Mouse (Mus musculus) MEL (cell line): ENCODE data around the gene Ubl5. TPM values are rescaled to one million over a fixed set of nuclear protein-coding genes. Genes with fewer than 3 reads are reported as not detected.

Experiments
- DNase-seq: peaks from one replicate; pipeline ENCODE4 v3.0.0; 2011; ENCODE audit warnings: low read depth, low spot score
- H3K27ac ChIP-seq: 2 replicates; pipeline ENCODE4 v1.5.1; 2012; ENCODE audit warnings: low read depth, mild to moderate bottlenecking, control low read depth, low read length, moderate library complexity; ENCODE audit not compliant: control insufficient read depth
- H3K27me3 ChIP-seq, 2 experiments: fragments of 150-350 bp in 1 of 2; sonication (generic) in 1 of 2; 2 replicates each; pipeline ENCODE4 v1.6.1; 2012; ENCODE audit warnings: low read length in 2 of 2, mild to moderate bottlenecking in 2 of 2, improper control_type of control experiment in 1 of 2, moderate library complexity in 1 of 2; ENCODE audit not compliant: insufficient read depth in 2 of 2, control insufficient read depth in 1 of 2
- H3K36me3 ChIP-seq, 2 experiments: 2 replicates each; pipeline ENCODE4 v1.6.1; 2012 to 2014; ENCODE audit warnings: low read length in 2 of 2, improper control_type of control experiment in 1 of 2, inconsistent platforms in 1 of 2, mild to moderate bottlenecking in 1 of 2; ENCODE audit not compliant: insufficient read depth in 2 of 2, control insufficient read depth in 1 of 2
- H3K4me1 ChIP-seq, 2 experiments: fragments of 150-350 bp in 1 of 2; sonication (generic) in 1 of 2; 2 replicates each; pipeline ENCODE4 v1.6.1; 2012; ENCODE audit warnings: low read length in 2 of 2, improper control_type of control experiment in 1 of 2, mild to moderate bottlenecking in 1 of 2; ENCODE audit not compliant: insufficient read depth in 2 of 2, control insufficient read depth in 1 of 2
- H3K4me3 ChIP-seq, 2 experiments: fragments of 150-350 bp in 1 of 2; sonication (generic) in 1 of 2; 2 replicates each; pipeline ENCODE4 v1.5.1; 2012; ENCODE audit warnings: low read depth in 2 of 2, low read length in 2 of 2, mild to moderate bottlenecking in 2 of 2, moderate library complexity in 2 of 2, control low read depth in 1 of 2, improper control_type of control experiment in 1 of 2; ENCODE audit not compliant: control insufficient read depth in 1 of 2, insufficient read depth in 1 of 2
- H3K79me2 ChIP-seq: 2 replicates; pipeline ENCODE4 v1.6.1; 2012; ENCODE audit warnings: mild to moderate bottlenecking, low read length, moderate library complexity; ENCODE audit not compliant: control insufficient read depth, poor library complexity, insufficient read depth
- H3K9ac ChIP-seq: 2 replicates; pipeline ENCODE4 v1.6.1; 2012; ENCODE audit warnings: low read depth, mild to moderate bottlenecking, control low read depth, low read length, moderate library complexity; ENCODE audit not compliant: control insufficient read depth, poor library complexity, severe bottlenecking
- H3K9me3 ChIP-seq: fragments of 150-350 bp; sonication (generic); replicated peaks from 2 replicates; pipeline ENCODE4 v1.6.1; 2012; ENCODE audit warnings: mild to moderate bottlenecking, low read length, improper control_type of control experiment, moderate library complexity; ENCODE audit not compliant: insufficient read depth
- BHLHE40 ChIP-seq: IDR thresholded peaks from 2 replicates; pipeline ENCODE4 v1.6.1; 2012; ENCODE audit warnings: low read depth, mild to moderate bottlenecking, inconsistent platforms, low read length, improper control_type of control experiment, borderline replicate concordance
- CTCF ChIP-seq, 3 experiments: IDR thresholded peaks in 2 of 3; conservative IDR thresholded peaks in 1 of 3; 2 replicates each; pipeline ENCODE4 v1.5.1; 2011 to 2012; ENCODE audit warnings: low read length in 3 of 3, low read depth in 2 of 3, mild to moderate bottlenecking in 2 of 3, improper control_type of control experiment in 1 of 3, inconsistent platforms in 1 of 3, mixed read lengths in 1 of 3, moderate library complexity in 1 of 3; ENCODE audit not compliant: control insufficient read depth in 1 of 3, insufficient read depth in 1 of 3, poor library complexity in 1 of 3, severe bottlenecking in 1 of 3
- EP300 ChIP-seq, 2 experiments: IDR thresholded peaks; 2 replicates each; pipeline ENCODE4 v1.6.1; 2011; ENCODE audit warnings: improper control_type of control experiment in 2 of 2, low read length in 2 of 2, low read depth in 1 of 2, mild to moderate bottlenecking in 1 of 2
- ETS1 ChIP-seq: IDR thresholded peaks from 2 replicates; pipeline ENCODE4 v1.6.1; 2012; ENCODE audit warnings: low read depth, mild to moderate bottlenecking, inconsistent platforms, low read length, improper control_type of control experiment, moderate library complexity
- GABPA ChIP-seq: IDR thresholded peaks from 2 replicates; pipeline ENCODE4 v1.6.1; 2012; ENCODE audit warnings: low read depth, mild to moderate bottlenecking, inconsistent platforms, low read length, improper control_type of control experiment, moderate library complexity
- GATA1 ChIP-seq: IDR thresholded peaks from 2 replicates; pipeline ENCODE4 v1.6.1; 2011; ENCODE audit warnings: low read depth, low read length, improper control_type of control experiment
- HCFC1 ChIP-seq: IDR thresholded peaks from 2 replicates; pipeline ENCODE4 v1.6.1; 2012; ENCODE audit warnings: low read depth, mild to moderate bottlenecking, inconsistent platforms, low read length, improper control_type of control experiment, moderate library complexity
- KAT2A ChIP-seq: conservative IDR thresholded peaks from 2 replicates; pipeline ENCODE4 v1.6.1; 2012; ENCODE audit warnings: low read depth, low read length, improper control_type of control experiment, inconsistent platforms
- MAFK ChIP-seq: IDR thresholded peaks from 2 replicates; pipeline ENCODE4 v1.6.1; 2011; ENCODE audit warnings: low read depth, mild to moderate bottlenecking, low read length, improper control_type of control experiment, borderline replicate concordance
- MAX ChIP-seq: IDR thresholded peaks from 2 replicates; pipeline ENCODE4 v1.6.1; 2011; ENCODE audit warnings: low read length, improper control_type of control experiment
- MAZ ChIP-seq: IDR thresholded peaks from 2 replicates; pipeline ENCODE4 v1.6.1; 2012; ENCODE audit warnings: low read depth, mild to moderate bottlenecking, inconsistent platforms, low read length, improper control_type of control experiment
- MEF2A ChIP-seq: IDR thresholded peaks from 2 replicates; pipeline ENCODE4 v1.6.1; 2014; ENCODE audit warnings: low read depth, mild to moderate bottlenecking, inconsistent platforms, low read length, improper control_type of control experiment; ENCODE audit not compliant: poor library complexity, insufficient replicate concordance, severe bottlenecking; ENCODE audit errors: extremely low read depth
- MXI1 ChIP-seq: IDR thresholded peaks from 2 replicates; pipeline ENCODE4 v1.6.1; 2011; ENCODE audit warnings: mild to moderate bottlenecking, low read depth, low read length, improper control_type of control experiment
- MYB ChIP-seq: IDR thresholded peaks from 2 replicates; pipeline ENCODE4 v1.6.1; 2011; ENCODE audit warnings: mild to moderate bottlenecking, low read depth, low read length, improper control_type of control experiment
- MYC ChIP-seq: IDR thresholded peaks from 2 replicates; pipeline ENCODE4 v1.6.1; 2011; ENCODE audit warnings: low read depth, mild to moderate bottlenecking, low read length, improper control_type of control experiment, moderate library complexity
- NRF1 ChIP-seq: IDR thresholded peaks from 2 replicates; pipeline ENCODE4 v1.6.1; 2014; ENCODE audit warnings: low read depth, mild to moderate bottlenecking, inconsistent platforms, low read length, improper control_type of control experiment, moderate library complexity; ENCODE audit not compliant: poor library complexity, insufficient read depth, severe bottlenecking
- POLR2A ChIP-seq, 2 experiments: IDR thresholded peaks; 2 replicates each; pipeline ENCODE4 v1.6.1; 2011 to 2012; ENCODE audit warnings: low read length in 2 of 2, mild to moderate bottlenecking in 2 of 2, control low read depth in 1 of 2, improper control_type of control experiment in 1 of 2, low read depth in 1 of 2, moderate library complexity in 1 of 2; ENCODE audit not compliant: control insufficient read depth in 1 of 2, insufficient read depth in 1 of 2, poor library complexity in 1 of 2
- POLR2AphosphoS2 ChIP-seq: IDR thresholded peaks from 2 replicates; pipeline ENCODE4 v1.6.1; 2011; ENCODE audit warnings: low read length, improper control_type of control experiment
- RCOR1 ChIP-seq: IDR thresholded peaks from 2 replicates; pipeline ENCODE4 v1.6.1; 2012; ENCODE audit warnings: low read depth, mild to moderate bottlenecking, inconsistent platforms, low read length, improper control_type of control experiment
- SIN3A ChIP-seq: IDR thresholded peaks from 2 replicates; pipeline ENCODE4 v1.6.1; 2012; ENCODE audit warnings: low read length, improper control_type of control experiment, inconsistent platforms
- SMC3 ChIP-seq: IDR thresholded peaks from 2 replicates; pipeline ENCODE4 v1.6.1; 2011; ENCODE audit warnings: low read depth, low read length, improper control_type of control experiment
- TBP ChIP-seq: IDR thresholded peaks from 2 replicates; pipeline ENCODE4 v1.8.0; 2011; ENCODE audit warnings: low read depth, low read length, improper control_type of control experiment
- TCF12 ChIP-seq: IDR thresholded peaks from 2 replicates; pipeline ENCODE4 v1.6.1; 2014; ENCODE audit warnings: low read depth, mild to moderate bottlenecking, inconsistent platforms, low read length, improper control_type of control experiment, moderate library complexity
- USF2 ChIP-seq, 2 experiments: IDR thresholded peaks; 2 replicates each; pipeline ENCODE4 v1.6.1; 2011 to 2012; ENCODE audit warnings: improper control_type of control experiment in 2 of 2, low read length in 2 of 2, borderline replicate concordance in 1 of 2, inconsistent platforms in 1 of 2, low read depth in 1 of 2, mild to moderate bottlenecking in 1 of 2; ENCODE audit not compliant: insufficient read depth in 1 of 2
- ZKSCAN1 ChIP-seq: IDR thresholded peaks from 2 replicates; pipeline ENCODE4 v1.6.1; 2012; ENCODE audit warnings: low read depth, mild to moderate bottlenecking, inconsistent platforms, low read length, improper control_type of control experiment, moderate library complexity
- polyA plus RNA-seq, 2 experiments: library from polyadenylated mRNA; stranded (reverse) in 1 of 2; unstranded in 1 of 2; fragments of >175 nt in 1 of 2; fragments of >200 nt in 1 of 2; gene quantifications; 2 replicates each; pipeline versions ENCODE4 v1.2.1 to v1.2.4; 2012; ENCODE audit warnings: low replicate concordance in 2 of 2, low read depth in 1 of 2; ENCODE audit not compliant: insufficient read length in 2 of 2, insufficient read depth in 1 of 2, missing spikeins in 1 of 2
- total RNA-seq: library from RNA; depleted of rRNA; stranded (reverse); fragments of 300-350 nt; gene quantifications from 2 replicates; pipeline ENCODE4 v1.2.3, GENCODE M21; 2012

The Ubl5 gene
- total and polyA plus RNA-seq, 3 experiments = 850 to 1,103 TPM; not detected in 1

GRCm38 (mm10) chr9:20666510-20667034, 23.9 kb downstream of the Ubl5 start:
- 0 out of 2 replicates have a peak overlapping the region, but pooled peaks have one; percentile 1 for H3K9ac ChIP-seq
- peaks cover 8 to 18% of the 10 kb centered on the region in 2 experiments for H3K36me3 ChIP-seq
- peak; percentile 94 for DNase-seq
- TF ChIP-seq GATA1 (peak; percentile 94), EP300 (IDR thresholded peaks at IDR 0.05; ENCODE audit: low read depth in 1 of 2, low read length in 2 of 2) (peak in 1 of 2 experiments; percentile 80; a peak in 2 of 4 replicates), KAT2A (no peak), CTCF (IDR thresholded peaks at IDR 0.05 in 2 of 3, conservative IDR thresholded peaks at IDR 0.05 in 1 of 3; ENCODE audit: control insufficient read depth in 1 of 3, insufficient read depth in 1 of 3, low read depth in 2 of 3, low read length in 3 of 3, poor library complexity in 1 of 3, severe bottlenecking in 1 of 3) (peak in 1 of 3 experiments; percentile 13; a peak in 2 of 6 replicates), NRF1 (no peak), TCF12 (peak; percentile 60; the same call in 1 of the 2 replicates), MAZ (peak; percentile 94), ZKSCAN1 (0 out of 2 replicates have a peak, but pooled peaks have one; percentile 42), RCOR1 (peak; percentile 89), GABPA (no peak), ETS1 (peak; percentile 83), USF2 (IDR thresholded peaks at IDR 0.05; ENCODE audit: borderline replicate concordance in 1 of 2, insufficient read depth in 1 of 2, low read depth in 1 of 2, low read length in 2 of 2) (no peak), SIN3A (peak; percentile 78; the same call in 1 of the 2 replicates), MAFK (0 out of 2 replicates have a peak, but pooled peaks have one; percentile 23), MYC (no peak), TBP (peak; percentile 62; the same call in 1 of the 2 replicates), MXI1 (peak; percentile 65; the same call in 1 of the 2 replicates), HCFC1 (0 out of 2 replicates have a peak, but pooled peaks have one; percentile 48), SMC3 (peak; percentile 22; the same call in 1 of the 2 replicates), MAX (peak; percentile 38; the same call in 1 of the 2 replicates), BHLHE40 (no peak), MYB (0 out of 2 replicates have a peak, but pooled peaks have one; percentile 26), POLR2AphosphoS2 (peak; percentile 87; the same call in 1 of the 2 replicates), POLR2A (IDR thresholded peaks at IDR 0.05; ENCODE audit: control insufficient read depth in 1 of 2, insufficient read depth in 1 of 2, low read depth in 1 of 2, low read length in 2 of 2, poor library complexity in 1 of 2) (peak in 1 of 2 experiments; percentile 72; a peak in 2 of 4 replicates), MEF2A (no peak)
- no peak overlapping the region for H3K4me3 ChIP-seq
- H3K9me3 ChIP-seq = no peaks in the 10 kb centered on the region
- no peaks in the 10 kb centered on the region for H3K79me2 ChIP-seq
- no peaks in the 10 kb centered on the region for H3K27me3 ChIP-seq
- H3K4me1 ChIP-seq = peaks cover 5 to 22% of the 10 kb centered on the region in 2 experiments
- peak overlapping the region; percentile 9 for H3K27ac ChIP-seq
